Mouse (Mus musculus): ENCODE measurements around the gene Cngb1.

The Cngb1 gene

GRCm38 (mm10) chr8:95200001-95200405 is 106.4 kb downstream of the Cngb1 start:
- DNase-seq (ENCODE audit: low read depth), result no peak

GRCm38 (mm10) chr8:95195728-95196127 is 110.7 kb downstream of the Cngb1 start:
- no peak for DNase-seq (ENCODE audit: low read depth)

- DNase-seq (ENCODE audit: low read depth), result no peak
These were observed 114.7 kb downstream of the Cngb1 start for GRCm38 (mm10) chr8:95191497-95192175.
